Mouse (Mus musculus): ENCODE measurements around the gene Gpr137.
"Not testable (repeated sequence)": the region's sequence is repeated elsewhere in the genome, so short reads cannot be mapped to it uniquely, and the experiment has no call there.

Gpr137 gene

GRCm38 (mm10) chr19:6921647-6922567, 20.4 kb downstream of the Gpr137 start, which contains the start of gene Esrra:
Gene Esrra, minus strand, starts transcription at chr19:6921813.
- peak; percentile 95 for DNase-seq (ENCODE audit: low spot score)

GRCm38 (mm10) chr19:6920741-6921636, 21.3 kb downstream of the Gpr137 start:
- DNase-seq (ENCODE audit: low spot score), result no peak

DNA sequence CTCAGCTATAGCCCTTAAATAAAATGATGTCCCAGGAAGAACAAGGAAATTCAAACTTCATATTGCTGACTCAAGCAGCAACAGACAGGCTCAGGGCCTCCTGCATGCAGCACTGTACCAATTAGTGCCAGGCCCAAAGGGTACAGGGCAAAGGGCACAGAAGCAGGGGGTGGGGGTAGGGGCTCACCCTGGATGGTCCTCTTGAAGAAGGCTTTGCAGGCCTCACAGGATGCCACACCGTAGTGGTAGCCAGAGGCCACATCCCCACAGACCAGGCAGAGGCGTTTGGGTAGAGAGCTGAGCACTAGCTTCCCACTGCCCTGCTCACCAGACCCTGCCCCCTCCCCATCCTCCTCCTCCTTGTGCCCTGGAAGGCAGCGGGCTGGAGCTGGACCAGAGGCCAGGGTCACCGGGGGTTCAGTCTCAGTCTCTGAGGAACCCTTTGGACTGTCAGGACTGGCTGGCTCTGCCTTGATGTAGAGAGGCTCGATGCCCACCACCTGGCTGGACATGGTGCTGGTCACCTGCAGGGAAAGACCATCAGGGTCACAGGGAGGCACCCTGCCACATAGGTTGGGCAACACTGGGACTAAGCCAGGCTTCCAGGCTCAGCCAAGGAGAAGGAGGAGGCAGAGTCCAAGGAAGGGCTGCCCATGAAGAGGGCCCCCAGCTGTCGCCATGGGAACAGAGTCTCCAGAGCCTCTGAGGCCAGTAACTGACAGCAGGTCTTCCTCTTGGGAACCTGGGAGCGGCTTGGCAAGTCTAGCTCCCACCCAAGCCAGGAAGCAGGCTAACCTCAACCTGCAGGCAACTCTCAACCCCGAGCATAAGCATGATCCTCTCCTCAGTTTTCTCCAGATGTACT, 22.2 kb downstream of the Gpr137 start:
- DNase-seq (ENCODE audit: low spot score), result no peak

DNA sequence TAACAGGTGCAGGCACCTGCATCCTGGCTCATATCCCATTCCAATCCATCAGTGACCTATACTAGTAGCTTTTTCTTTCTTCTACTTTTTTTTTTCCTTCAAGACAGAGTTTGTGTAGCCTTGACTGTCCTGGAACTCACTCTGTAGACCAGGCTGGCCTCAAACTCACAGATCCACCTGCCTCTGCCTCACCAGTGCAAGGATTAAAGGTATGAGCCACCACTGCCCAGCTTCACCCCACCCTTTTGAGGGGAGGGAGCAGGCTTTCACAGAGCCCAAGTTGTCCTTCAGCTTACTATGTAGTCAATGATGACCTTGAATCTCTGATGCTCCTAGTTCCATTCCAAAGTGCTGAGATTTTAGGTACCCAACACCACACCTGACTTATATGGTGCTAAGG, 22.8 kb downstream of the Gpr137 start:
- no peak for DNase-seq (ENCODE audit: low spot score)

- DNase-seq (ENCODE audit: low spot score), result no peak
These were observed 24.0 kb downstream of the Gpr137 start for GRCm38 (mm10) chr19:6918321-6918720.

GRCm38 (mm10) chr19:6916496-6916895, 25.8 kb downstream of the Gpr137 start:
- no peak for DNase-seq (ENCODE audit: low spot score)

DNA sequence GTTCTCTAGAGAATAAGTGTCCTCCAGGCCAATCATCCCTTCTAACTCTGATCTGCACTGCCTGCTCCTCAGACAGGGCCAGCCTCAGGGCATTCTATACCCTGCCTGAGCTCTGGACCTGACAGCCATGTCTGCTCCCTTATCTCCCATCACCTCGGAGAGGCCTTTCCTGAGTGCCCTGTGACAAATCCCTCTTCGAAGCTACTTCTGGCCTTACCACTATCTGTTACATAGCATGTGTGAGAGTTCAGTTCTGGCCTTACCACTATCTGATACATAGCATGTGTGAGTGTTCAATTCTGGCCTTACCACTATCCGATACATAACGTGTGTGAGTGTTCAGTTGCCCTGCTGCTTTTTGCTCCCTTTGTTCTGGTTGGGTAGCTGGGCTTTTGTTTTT, 27.0 kb downstream of the Gpr137 start:
- DNase-seq (ENCODE audit: low spot score), result no peak

DNA sequence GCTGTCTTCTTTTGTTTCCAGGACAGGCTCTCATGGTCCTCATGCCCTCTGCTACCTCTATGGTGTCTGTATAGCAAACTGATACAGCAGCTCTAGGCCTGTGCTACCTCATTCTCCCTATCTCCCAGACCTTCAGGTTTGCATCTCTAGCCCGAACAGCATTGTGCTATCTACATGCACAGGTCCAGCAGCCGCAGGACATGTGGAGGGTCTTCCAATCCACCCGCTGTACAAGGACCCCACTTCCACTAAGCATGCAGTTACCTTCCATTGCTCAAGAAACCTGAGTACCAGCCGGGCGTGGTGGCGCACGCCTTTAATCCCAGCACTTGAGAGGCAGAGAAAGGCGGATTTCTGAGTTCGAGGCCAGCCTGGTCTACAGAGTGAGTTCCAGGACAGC, 27.7 kb downstream of the Gpr137 start:
- no peak for DNase-seq (ENCODE audit: low spot score)

DNA sequence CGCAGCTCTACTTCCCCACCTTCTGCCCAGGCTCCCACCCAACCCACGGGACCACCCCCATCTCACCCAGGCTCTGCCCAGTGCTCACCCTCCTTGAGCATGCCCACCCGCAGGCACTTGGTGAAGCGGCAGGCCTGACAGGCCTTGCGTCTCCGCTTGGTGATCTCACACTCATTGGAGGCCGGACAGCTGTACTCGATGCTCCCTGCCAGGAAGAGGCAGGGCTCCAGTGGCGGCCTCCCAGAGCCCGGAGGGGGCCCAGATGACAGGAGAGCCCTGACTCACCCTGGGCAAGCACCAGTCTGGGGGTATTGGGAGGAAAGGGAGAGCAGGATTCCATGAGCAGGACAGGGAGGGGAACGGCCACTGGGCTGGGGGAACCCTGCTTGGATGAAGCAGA, 28.3 kb downstream of the Gpr137 start:
- DNase-seq (ENCODE audit: low spot score), result no peak

- DNase-seq (ENCODE audit: low spot score), result no peak
These were observed 29.2 kb downstream of the Gpr137 start for GRCm38 (mm10) chr19:6913036-6913435.

GRCm38 (mm10) chr19:6912205-6912970, 29.9 kb downstream of the Gpr137 start:
- no peak for DNase-seq (ENCODE audit: low spot score)

DNA sequence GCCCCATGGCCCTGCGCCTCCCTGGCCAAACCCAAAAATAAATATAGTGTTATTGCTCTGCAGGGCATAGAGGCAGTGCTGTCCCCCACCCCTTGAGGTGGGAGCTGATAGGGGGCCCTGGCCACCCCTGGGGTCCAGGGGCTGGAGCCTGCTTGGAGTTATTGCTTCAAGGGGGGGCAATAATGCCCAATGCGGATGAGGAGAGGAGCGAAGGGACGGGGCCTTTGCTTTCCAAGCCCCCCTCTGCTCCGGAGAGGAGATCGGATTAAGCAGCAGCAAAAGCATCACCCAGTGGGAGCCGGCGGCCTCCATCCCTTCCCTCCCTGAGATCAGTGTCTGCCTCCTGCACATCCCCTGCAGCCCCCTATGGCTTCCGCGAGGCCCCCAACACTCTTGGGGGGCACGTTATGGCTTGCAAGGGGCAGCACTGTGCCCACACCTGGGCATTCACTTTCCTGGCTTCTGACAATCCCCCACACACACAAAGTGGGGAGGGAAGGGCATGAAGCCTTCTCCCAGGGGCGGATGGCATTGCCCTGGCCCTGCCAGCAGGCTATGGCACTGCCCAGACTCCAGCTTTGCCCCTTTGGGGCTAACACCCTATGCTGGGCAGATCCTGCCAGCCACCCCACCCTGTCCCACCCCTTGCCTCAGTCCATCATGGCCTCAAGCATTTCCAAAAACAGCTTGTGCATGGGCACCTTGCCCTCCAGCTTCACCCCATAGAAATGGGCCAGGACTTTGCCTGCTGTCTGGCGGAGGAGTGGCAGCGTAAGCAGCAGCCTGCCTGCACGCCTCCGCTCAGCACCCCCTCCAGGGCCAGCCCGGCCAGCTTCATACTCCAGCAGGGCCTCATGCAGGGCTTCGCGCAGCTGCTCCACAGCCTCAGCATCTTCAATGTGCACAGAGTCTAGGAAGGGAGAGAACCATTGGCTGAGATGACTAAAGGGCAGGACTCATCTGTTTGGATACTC, 30.9 kb downstream of the Gpr137 start:
- no peak for DNase-seq (ENCODE audit: low spot score)

- not testable (repeated sequence) for DNase-seq (ENCODE audit: low spot score)
These were observed 32.0 kb downstream of the Gpr137 start for GRCm38 (mm10) chr19:6910306-6910705.

DNA sequence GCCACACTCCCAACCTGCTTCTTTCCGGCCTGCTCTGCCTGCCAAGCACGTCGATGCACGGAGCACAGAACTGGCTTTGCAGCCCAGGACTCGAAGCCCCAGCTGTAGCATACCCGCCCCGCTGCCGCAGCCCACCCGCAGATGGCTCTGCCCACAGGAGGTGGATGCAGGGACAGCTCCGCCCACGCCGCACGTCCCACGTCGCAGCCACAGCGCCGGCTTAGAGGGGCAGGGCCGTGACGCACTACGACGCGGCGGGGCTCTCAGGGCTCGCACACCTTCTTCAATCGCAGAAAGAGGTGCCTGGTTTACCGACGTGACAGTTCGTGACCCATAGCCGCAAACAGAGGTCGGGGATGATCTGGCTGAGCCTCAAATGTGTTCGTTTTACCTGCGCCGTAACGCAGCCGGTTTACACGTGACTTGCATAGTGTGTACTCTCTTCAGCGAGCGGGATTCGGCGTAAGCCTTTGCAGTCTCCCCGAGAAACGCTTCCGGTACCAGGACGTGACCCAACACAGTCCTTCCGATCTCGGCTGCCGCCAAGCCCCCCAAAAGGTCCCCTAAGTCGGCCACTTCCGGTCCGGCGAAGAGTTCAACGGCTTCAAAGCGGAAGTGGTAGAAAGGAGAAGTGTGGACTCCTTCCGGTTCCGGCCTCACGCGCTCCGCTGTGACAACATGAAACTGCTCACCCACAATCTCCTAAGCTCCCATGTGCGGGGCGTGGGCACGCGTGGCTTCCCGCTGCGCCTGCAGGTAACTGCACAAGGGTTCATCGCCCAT, 32.6 kb downstream of the Gpr137 start, which contains the start of the genes Trmt112 and Prdx5:
Trmt112 (plus strand) TSS at position 192 of the 783 bp plus-strand sequence.
Prdx5 (minus strand) TSS at position 600 of the 783 bp plus-strand sequence.
- peak; percentile 60 for DNase-seq (ENCODE audit: low spot score)

GRCm38 (mm10) chr19:6909021-6909420, 33.3 kb downstream of the Gpr137 start:
- DNase-seq (ENCODE audit: low spot score), result no peak

DNA sequence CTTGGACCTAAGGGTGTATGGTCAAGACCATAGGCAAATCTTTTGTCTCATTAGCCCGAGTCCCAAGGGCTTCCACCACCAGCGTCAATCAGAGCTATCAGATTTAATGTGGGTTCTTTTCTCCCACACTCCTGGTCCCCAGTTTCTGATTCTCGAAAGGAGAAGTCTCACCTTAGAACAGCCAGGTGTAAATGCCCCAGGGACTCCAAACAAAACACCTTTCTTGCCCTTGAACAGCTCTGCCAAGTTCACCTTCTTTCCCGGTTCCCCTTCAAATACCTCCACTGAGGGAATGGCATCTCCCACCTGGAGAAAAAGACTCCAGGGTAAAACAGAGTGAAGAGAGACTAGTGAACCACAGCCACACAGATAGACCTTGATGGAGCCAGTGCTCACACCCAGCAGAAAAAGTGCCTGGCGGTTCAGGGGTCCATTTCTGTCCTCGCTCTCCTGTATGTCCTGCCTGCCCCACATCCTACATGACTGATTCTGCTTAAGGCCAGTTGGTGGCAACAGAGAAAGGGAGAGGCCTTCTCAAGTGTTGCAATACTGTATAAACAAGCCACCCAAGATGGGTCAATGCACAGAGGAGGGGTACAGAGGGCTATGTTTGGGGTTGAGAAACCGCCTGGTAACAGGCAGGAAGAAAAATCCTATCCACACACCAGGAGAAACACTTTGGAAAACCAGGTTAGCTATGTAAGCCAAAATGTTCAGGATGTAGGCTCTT, 34.3 kb downstream of the Gpr137 start:
- DNase-seq (ENCODE audit: low spot score), result no peak

DNA sequence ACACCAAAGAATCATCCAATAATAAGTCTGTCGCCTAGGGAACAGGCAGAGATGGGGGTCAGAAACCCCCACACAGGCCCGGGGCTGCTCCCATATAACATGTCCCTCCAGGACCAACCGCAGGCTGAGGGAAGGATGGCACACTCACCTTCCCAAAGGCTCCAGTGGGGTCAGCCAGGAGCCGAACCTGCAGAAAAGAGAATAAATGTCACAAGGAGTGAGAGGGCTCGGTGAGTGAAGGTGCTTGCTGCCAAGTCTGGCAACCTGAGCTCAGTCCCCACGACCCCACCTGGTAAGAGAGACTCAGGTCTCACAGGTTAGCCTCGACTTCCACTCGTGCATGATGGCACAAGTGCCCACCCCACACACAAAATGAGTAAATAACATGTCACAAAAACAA, 35.2 kb downstream of the Gpr137 start:
- DNase-seq (ENCODE audit: low spot score), result no peak

- DNase-seq (ENCODE audit: low spot score), result no peak
These were observed 36.1 kb downstream of the Gpr137 start for GRCm38 (mm10) chr19:6906199-6906598.

All from ovary, postnatal 10 days (tissue).